Mouse (Mus musculus) liver, embryonic 14.5 days (tissue): Measurements from ENCODE around the gene Pgd. TPM values are rescaled to one million over a fixed set of nuclear protein-coding genes. Genes with fewer than 3 reads are reported as not detected.

Experiments
- ATAC-seq: fragments of 200-750 bp; cut with Nextera tagmentation; 2 replicates; pipeline ENCODE4 v1.8.0; 2017; ENCODE audit warnings: moderate number of reproducible peaks, mild to moderate bottlenecking, moderate library complexity; ENCODE audit not compliant: insufficient read depth
- DNase-seq, 3 experiments: peaks; one replicate each; pipeline ENCODE4 v3.0.0-alpha.2; 2012 to 2013; ENCODE audit warnings: low read depth in 3 of 3, low spot score in 3 of 3
- H3K27ac ChIP-seq: fragments of 300-500 bp; sonication (generic); 2 replicates; pipeline ENCODE4 v1.5.1; 2014; ENCODE audit warnings: moderate library complexity, mild to moderate bottlenecking, control low read depth, inconsistent platforms
- H3K27me3 ChIP-seq: fragments of 300-500 bp; sonication (generic); 2 replicates; pipeline ENCODE4 v1.6.1; 2014; ENCODE audit warnings: mild to moderate bottlenecking, low read length, moderate library complexity; ENCODE audit not compliant: control insufficient read depth, insufficient read depth
- H3K36me3 ChIP-seq: fragments of 300-500 bp; sonication (generic); replicated peaks from 2 replicates; pipeline ENCODE4 v1.6.1; 2014; ENCODE audit warnings: low read depth; ENCODE audit not compliant: control insufficient read depth, insufficient read depth
- H3K4me1 ChIP-seq, 2 experiments: fragments of 200-500 bp in 1 of 2; fragments of 300-500 bp in 1 of 2; sonication (generic) in 1 of 2; replicated peaks; 2 replicates each; pipeline ENCODE4 v1.6.1; 2012 to 2014; ENCODE audit warnings: antibody characterized with exemption in 1 of 2, inconsistent platforms in 1 of 2, low read length in 1 of 2; ENCODE audit not compliant: control insufficient read depth in 2 of 2, insufficient read depth in 2 of 2
- H3K4me2 ChIP-seq: fragments of 300-500 bp; sonication (generic); 2 replicates; pipeline ENCODE4 v1.6.1; 2014; ENCODE audit warnings: low read depth, mild to moderate bottlenecking, control low read depth, moderate library complexity
- H3K4me3 ChIP-seq, 2 experiments: fragments of 200-500 bp in 1 of 2; fragments of 300-500 bp in 1 of 2; sonication (generic) in 1 of 2; 2 replicates each; pipeline ENCODE4 v1.5.1; 2012 to 2014; ENCODE audit warnings: low read depth in 2 of 2, low read length in 2 of 2, mild to moderate bottlenecking in 2 of 2, control low read depth in 1 of 2, inconsistent platforms in 1 of 2, moderate library complexity in 1 of 2; ENCODE audit not compliant: insufficient read depth in 1 of 2
- H3K9ac ChIP-seq: fragments of 300-500 bp; sonication (generic); replicated peaks from 2 replicates; pipeline ENCODE4 v1.6.1; 2014; ENCODE audit warnings: mild to moderate bottlenecking, control low read depth, moderate library complexity
- H3K9me3 ChIP-seq: fragments of 300-500 bp; sonication (generic); 2 replicates; pipeline ENCODE4 v1.6.1; 2016; ENCODE audit warnings: low read length, mixed read lengths; ENCODE audit not compliant: control insufficient read depth
- CTCF ChIP-seq: IDR thresholded peaks from 2 replicates; pipeline ENCODE4 v1.5.1; 2016; ENCODE audit warnings: antibody characterized with exemption, low read depth, control low read depth
- EP300 ChIP-seq: IDR thresholded peaks from 2 replicates; pipeline ENCODE4 v1.6.1; 2016; ENCODE audit warnings: antibody characterized with exemption, low read depth
- WGBS: fragments of 180-500 bp; shearing (Covaris S2); extraction: QIAGEN DNeasy Blood & Tissue Kit; methylation state at CpG from one replicate; pipeline ENCODE4 v1.1.7; 2014; ENCODE audit not compliant: insufficient replicate concordance; 5-methylcytosine and 5-hydroxymethylcytosine counted together
- polyA plus RNA-seq, 2 experiments: library from polyadenylated mRNA; depleted of rRNA in 1 of 2; stranded (reverse) in 1 of 2; unstranded in 1 of 2; fragments of >200 nt; fragmentation: Nextera tagmentation in 1 of 2; extraction: Ambion mirVana in 1 of 2; gene quantifications; 2 replicates each; pipeline versions ENCODE4 v1.2.1 to v1.2.3; 2012 to 2014

The Pgd gene
- polyA plus RNA-seq, 2 experiments: 25.5 to 44.6 TPM

DNA sequence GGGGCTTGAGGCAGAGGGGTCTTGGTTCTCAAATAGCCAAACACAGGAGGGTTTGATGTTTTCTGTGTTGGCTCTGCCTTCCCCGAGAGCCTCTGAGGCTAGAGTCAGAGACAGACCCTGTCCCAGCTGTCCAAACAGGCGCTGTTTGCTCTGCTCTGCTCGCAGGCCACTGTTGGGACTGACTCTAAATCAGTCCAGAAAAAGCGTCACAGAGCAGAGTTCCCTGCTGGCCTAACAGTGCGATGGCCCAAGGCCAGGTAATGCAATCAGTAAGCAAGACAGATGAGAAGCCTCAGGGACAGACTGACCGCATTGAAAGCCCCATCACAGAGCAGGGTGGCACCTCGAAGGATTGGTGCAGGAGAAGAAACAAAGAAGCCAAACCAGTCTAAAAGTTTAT, 17.0 kb downstream of the Pgd start:
- peaks cover 26% of the 10 kb centered on the region for H3K36me3 ChIP-seq
- peak; percentile 50 for ATAC-seq

DNA sequence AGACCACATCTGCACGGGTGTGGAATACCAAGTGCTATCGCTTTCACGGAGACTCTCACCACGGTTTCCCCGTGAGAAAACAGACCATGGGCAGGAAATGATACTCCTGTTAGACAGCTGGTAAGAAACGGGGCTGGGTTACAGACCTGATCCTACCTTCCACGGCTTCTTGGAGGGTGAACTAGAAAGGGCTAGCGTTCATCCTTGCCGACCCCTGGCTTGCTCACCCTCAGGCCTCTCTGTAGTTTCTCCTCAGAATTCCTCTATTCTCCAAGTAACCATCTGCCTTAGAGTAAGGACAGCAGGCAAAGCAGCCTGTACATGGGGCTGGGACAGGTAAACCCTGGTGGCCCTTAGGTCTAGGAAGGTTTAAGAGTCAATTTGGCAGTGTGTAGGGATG, 17.4 kb downstream of the Pgd start:
- Histone ChIP-seq H3K27me3 (no peaks in the 10 kb centered on the region), H3K27ac (no peak overlapping the region), H3K9me3 (no peaks in the 10 kb centered on the region), H3K4me1 (peaks cover 0 to 13% of the 10 kb centered on the region in 2 experiments; a peak in 2 of 4 replicates), H3K4me3 (no peak overlapping the region), H3K4me2 (no peak overlapping the region), H3K9ac (no peak overlapping the region), H3K36me3 (peaks cover 25% of the 10 kb centered on the region)
- TF ChIP-seq CTCF (no peak), EP300 (no peak)
- ATAC-seq (no peak), DNase-seq (no peak)
- 62% methylated on average over 9 of the region's 9 CpGs for WGBS

More for the DNA sequence above, 17.0 kb downstream of the Pgd start:
- Histone ChIP-seq H3K9me3 (no peaks in the 10 kb centered on the region), H3K9ac (no peak overlapping the region), H3K27ac (no peak overlapping the region), H3K4me1 (peaks cover 0 to 13% of the 10 kb centered on the region in 2 experiments; a peak in 2 of 4 replicates), H3K4me3 (no peak overlapping the region), H3K27me3 (no peaks in the 10 kb centered on the region), H3K4me2 (no peak overlapping the region)
- TF ChIP-seq EP300: no peak
- no peak for TF ChIP-seq CTCF
- DNase-seq: no peak
- WGBS: 67% methylated on average over 7 of the region's 7 CpGs

DNA sequence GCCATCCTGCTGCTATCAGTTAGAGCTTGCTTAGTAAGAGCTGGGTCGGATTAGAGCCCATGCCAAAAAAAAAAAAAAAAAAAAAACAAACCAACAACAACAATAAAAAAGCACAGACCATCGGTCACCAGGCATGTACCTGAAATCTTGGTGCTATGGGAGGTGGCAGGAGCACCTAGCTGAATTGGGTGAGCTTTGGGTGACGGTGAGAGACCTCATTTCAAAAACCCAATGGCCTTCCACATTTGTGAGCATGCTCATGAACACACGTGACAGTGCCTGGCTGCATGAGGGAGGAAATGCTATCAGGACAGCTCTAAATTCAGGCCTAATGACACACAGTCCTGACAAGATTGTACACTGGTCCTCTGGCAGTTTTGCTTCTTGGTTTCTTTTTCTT, 18.5 kb downstream of the Pgd start:
- Histone ChIP-seq H3K27me3 (no peaks in the 10 kb centered on the region), H3K27ac (no peak overlapping the region), H3K4me1 (peaks cover 0 to 13% of the 10 kb centered on the region in 2 experiments; a peak in 2 of 4 replicates), H3K9me3 (no peaks in the 10 kb centered on the region), H3K9ac (no peak overlapping the region), H3K36me3 (peaks cover 16% of the 10 kb centered on the region), H3K4me2 (no peak overlapping the region), H3K4me3 (no peak overlapping the region)
- DNase-seq (no peak), ATAC-seq (no peak)
- WGBS: 51% methylated on average over 4 of the region's 4 CpGs
- TF ChIP-seq EP300 (no peak), CTCF (no peak)

DNA sequence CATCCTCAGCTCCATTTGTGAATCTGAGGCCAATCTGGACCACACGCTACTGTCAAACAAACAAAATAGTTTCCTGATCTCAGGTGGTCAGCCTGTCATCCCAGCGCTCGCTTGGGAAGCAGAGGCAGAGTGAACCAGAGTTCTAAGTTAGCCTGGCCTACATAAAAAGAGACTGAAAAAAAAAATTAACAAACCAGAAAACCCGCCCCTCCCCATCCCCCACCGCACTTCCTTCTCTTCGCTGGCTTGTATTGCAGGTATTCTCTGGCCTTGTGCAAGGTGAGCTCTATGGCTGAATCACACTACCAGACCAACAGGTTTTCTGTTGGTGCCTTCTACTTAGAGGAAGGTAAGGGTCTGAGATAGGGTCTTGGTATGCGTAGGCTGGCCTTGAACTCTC, 19.0 kb downstream of the Pgd start:
- H3K4me3 ChIP-seq: no peak overlapping the region
- DNase-seq (no peak), ATAC-seq (no peak)
- H3K27me3 ChIP-seq: no peaks in the 10 kb centered on the region
- peaks cover 12% of the 10 kb centered on the region for H3K36me3 ChIP-seq
- TF ChIP-seq EP300: no peak
- no peak overlapping the region for H3K9ac ChIP-seq
- peaks cover 0 to 13% of the 10 kb centered on the region in 2 experiments; a peak in 2 of 4 replicates for H3K4me1 ChIP-seq
- WGBS: 56% methylated on average over 7 of the region's 7 CpGs
- H3K9me3 ChIP-seq: no peaks in the 10 kb centered on the region
- H3K4me2 ChIP-seq: no peak overlapping the region
- H3K27ac ChIP-seq: no peak overlapping the region

DNA sequence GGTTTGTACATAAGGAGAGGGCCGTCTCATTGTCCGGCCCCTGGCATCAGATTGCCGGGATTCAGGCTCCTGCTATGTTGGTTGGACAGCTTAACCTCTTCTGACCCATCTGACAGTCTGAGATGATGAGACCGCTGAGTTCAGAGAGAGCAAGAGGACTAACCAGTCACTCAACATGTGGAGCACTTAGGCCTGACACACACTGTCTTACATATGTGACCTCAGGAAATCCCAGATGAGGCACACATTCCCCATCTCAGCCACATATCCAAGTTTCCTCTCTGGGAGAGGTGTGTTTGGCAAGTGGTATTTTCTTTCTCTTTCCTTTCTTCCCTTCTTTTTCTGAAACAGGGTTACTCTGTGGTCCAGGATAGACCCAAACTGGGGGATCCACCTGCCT, 21.4 kb downstream of the Pgd start:
- 69% methylated on average over 4 of the region's 4 CpGs for WGBS

More for the DNA sequence above, 21.4 kb downstream of the Pgd start:
- Histone ChIP-seq H3K36me3 (peaks cover 1% of the 10 kb centered on the region; the same call in 1 of the 2 replicates), H3K27ac (no peak overlapping the region), H3K9ac (no peak overlapping the region), H3K4me2 (no peak overlapping the region), H3K9me3 (no peaks in the 10 kb centered on the region), H3K4me3 (no peak overlapping the region), H3K4me1 (peaks cover 0 to 13% of the 10 kb centered on the region in 2 experiments; a peak in 2 of 4 replicates), H3K27me3 (no peaks in the 10 kb centered on the region)
- TF ChIP-seq EP300 (no peak), CTCF (no peak)
- DNase-seq (no peak), ATAC-seq (no peak)
